Mouse (Mus musculus) heart, adult 2 months (tissue): ENCODE results near the gene Atrnl1.

Source experiments
- EP300 ChIP-seq: fragments of 200-500 bp; IDR thresholded peaks from 2 replicates; pipeline ENCODE4 v1.6.1; 2011; ENCODE audit warnings: low read depth, low read length, control low read depth; ENCODE audit not compliant: insufficient read depth
- POLR2A ChIP-seq: fragments of 200-500 bp; IDR thresholded peaks from 2 replicates; pipeline ENCODE4 v1.6.1; 2011; ENCODE audit warnings: mild to moderate bottlenecking, low read depth, low read length, control low read depth; ENCODE audit not compliant: insufficient read depth

GRCm38 (mm10) chr19:57838546-57838945, 227.7 kb downstream of the Atrnl1 start:
- TF ChIP-seq POLR2A: no peak
- no peak for TF ChIP-seq EP300
